Mouse (Mus musculus): ENCODE data around the gene Timeless. TPM values are rescaled to one million over a fixed set of nuclear protein-coding genes. Genes with fewer than 3 reads are reported as not detected.
"Not testable (repeated sequence)": the region's sequence is repeated elsewhere in the genome, so short reads cannot be mapped to it uniquely, and the experiment has no call there.

Timeless gene
- polyA plus RNA-seq, 1 experiment from 2014 or later: 26.2 TPM

GRCm38 (mm10) chr10:128272819-128273439 lies 41.1 kb downstream of the Timeless start:
- not testable (repeated sequence) for H3K9ac ChIP-seq; ATAC-seq (ENCODE audit: insufficient read depth); H3K4me3 ChIP-seq (replicated peaks); H3K27ac ChIP-seq (replicated peaks); H3K27me3 ChIP-seq; H3K9me3 ChIP-seq (replicated peaks); H3K4me2 ChIP-seq
- peaks cover 28% of the 10 kb centered on the region for H3K4me1 ChIP-seq (replicated peaks)
- 61% methylated on average over 6 of the region's 7 CpGs for WGBS (ENCODE audit: insufficient replicate concordance)
- peaks cover 14% of the 10 kb centered on the region; the same call in 1 of the 2 replicates for H3K36me3 ChIP-seq (replicated peaks)

GRCm38 (mm10) chr10:128275374-128275773 lies 43.5 kb downstream of the Timeless start:
- 88% methylated on average over 1 of the region's 1 CpGs for WGBS (ENCODE audit: insufficient replicate concordance)
- not testable (repeated sequence) for H3K27ac ChIP-seq (replicated peaks); H3K9ac ChIP-seq; H3K27me3 ChIP-seq; H3K9me3 ChIP-seq (replicated peaks); H3K4me3 ChIP-seq (replicated peaks); H3K4me2 ChIP-seq; ATAC-seq (ENCODE audit: insufficient read depth)
- Histone ChIP-seq H3K4me1 (replicated peaks) (peaks cover 20% of the 10 kb centered on the region), H3K36me3 (replicated peaks) (peaks cover 32% of the 10 kb centered on the region)

GRCm38 (mm10) chr10:128278158-128278557 lies 46.3 kb downstream of the Timeless start:
- Histone ChIP-seq H3K27me3 (no peaks in the 10 kb centered on the region), H3K36me3 (replicated peaks) (peaks cover 58% of the 10 kb centered on the region), H3K9me3 (replicated peaks) (no peaks in the 10 kb centered on the region), H3K9ac (no peak overlapping the region), H3K4me3 (replicated peaks) (no peak overlapping the region), H3K4me2 (no peak overlapping the region), H3K27ac (replicated peaks) (no peak overlapping the region), H3K4me1 (replicated peaks) (no peaks in the 10 kb centered on the region)
- WGBS (ENCODE audit: insufficient replicate concordance): 76% methylated on average over 6 of the region's 6 CpGs
- no peak for ATAC-seq (ENCODE audit: insufficient read depth)

- no peak overlapping the region for H3K9ac ChIP-seq
- H3K4me2 ChIP-seq: no peak overlapping the region
- peaks cover 81% of the 10 kb centered on the region for H3K36me3 ChIP-seq (replicated peaks)
- ATAC-seq (ENCODE audit: insufficient read depth): no peak
- 72% methylated on average over 6 of the region's 6 CpGs for WGBS (ENCODE audit: insufficient replicate concordance)
- no peaks in the 10 kb centered on the region for H3K9me3 ChIP-seq (replicated peaks)
- no peaks in the 10 kb centered on the region for H3K27me3 ChIP-seq
- H3K4me1 ChIP-seq (replicated peaks): 0 out of 2 replicates have a peak, but pooled peaks cover 3% of the 10 kb centered on the region
- H3K4me3 ChIP-seq (replicated peaks): no peak overlapping the region
- no peak overlapping the region for H3K27ac ChIP-seq (replicated peaks)
Measured at GRCm38 (mm10) chr10:128280943-128281342, 49.1 kb downstream of the Timeless start.

- no peak overlapping the region for H3K27ac ChIP-seq (replicated peaks)
- peaks cover 81% of the 10 kb centered on the region for H3K36me3 ChIP-seq (replicated peaks)
- 0 out of 2 replicates have a peak, but pooled peaks cover 3% of the 10 kb centered on the region for H3K4me1 ChIP-seq (replicated peaks)
- no peak overlapping the region for H3K4me3 ChIP-seq (replicated peaks)
- ATAC-seq (ENCODE audit: insufficient read depth): no peak
- no peak overlapping the region for H3K9ac ChIP-seq
- H3K4me2 ChIP-seq: no peak overlapping the region
- H3K27me3 ChIP-seq: no peaks in the 10 kb centered on the region
- H3K9me3 ChIP-seq (replicated peaks): no peaks in the 10 kb centered on the region
- WGBS (ENCODE audit: insufficient replicate concordance): 88% methylated on average over 14 of the region's 14 CpGs
Measured at GRCm38 (mm10) chr10:128281682-128282081, 49.8 kb downstream of the Timeless start.

GRCm38 (mm10) chr10:128282886-128283450 lies 51.1 kb downstream of the Timeless start:
- Histone ChIP-seq H3K27ac (replicated peaks) (no peak overlapping the region), H3K9me3 (replicated peaks) (no peaks in the 10 kb centered on the region), H3K4me1 (replicated peaks) (0 out of 2 replicates have a peak, but pooled peaks cover 3% of the 10 kb centered on the region), H3K36me3 (replicated peaks) (peaks cover 85% of the 10 kb centered on the region), H3K4me3 (replicated peaks) (no peak overlapping the region), H3K27me3 (no peaks in the 10 kb centered on the region), H3K9ac (no peak overlapping the region), H3K4me2 (no peak overlapping the region)
- no peak for ATAC-seq (ENCODE audit: insufficient read depth)
- 76% methylated on average over 20 of the region's 20 CpGs for WGBS (ENCODE audit: insufficient replicate concordance)

- H3K27me3 ChIP-seq: no peaks in the 10 kb centered on the region
- 0 out of 2 replicates have a peak, but pooled peaks cover 3% of the 10 kb centered on the region for H3K4me1 ChIP-seq (replicated peaks)
- no peak; the same call in 1 of the 2 replicates for ATAC-seq (ENCODE audit: insufficient read depth)
- peaks cover 88% of the 10 kb centered on the region for H3K36me3 ChIP-seq (replicated peaks)
- H3K27ac ChIP-seq (replicated peaks): 0 out of 2 replicates have a peak overlapping the region, but pooled peaks have one; percentile 22
- no peak overlapping the region for H3K9ac ChIP-seq
- no peak overlapping the region for H3K4me2 ChIP-seq
- H3K9me3 ChIP-seq (replicated peaks): no peaks in the 10 kb centered on the region
- no peak overlapping the region for H3K4me3 ChIP-seq (replicated peaks)
- WGBS (ENCODE audit: insufficient replicate concordance): 66% methylated on average over 31 of the region's 31 CpGs
Measured at GRCm38 (mm10) chr10:128283604-128284579, 52.0 kb downstream of the Timeless start.

GRCm38 (mm10) chr10:128290594-128290993 lies 58.7 kb downstream of the Timeless start:
- H3K4me1 ChIP-seq (replicated peaks); H3K9me3 ChIP-seq (replicated peaks); H3K4me2 ChIP-seq; ATAC-seq (ENCODE audit: insufficient read depth); H3K27ac ChIP-seq (replicated peaks); H3K4me3 ChIP-seq (replicated peaks); H3K27me3 ChIP-seq; H3K9ac ChIP-seq: not testable (repeated sequence)
- 88% methylated on average over 1 of the region's 1 CpGs for WGBS (ENCODE audit: insufficient replicate concordance)
- H3K36me3 ChIP-seq (replicated peaks): peaks cover 56% of the 10 kb centered on the region

GRCm38 (mm10) chr10:128296370-128297090 lies 64.7 kb downstream of the Timeless start:
- Histone ChIP-seq H3K4me2 (no peak overlapping the region), H3K4me3 (replicated peaks) (no peak overlapping the region), H3K9ac (no peak overlapping the region), H3K36me3 (replicated peaks) (peaks cover 11% of the 10 kb centered on the region), H3K27me3 (no peaks in the 10 kb centered on the region), H3K9me3 (replicated peaks) (no peaks in the 10 kb centered on the region), H3K27ac (replicated peaks) (no peak overlapping the region), H3K4me1 (replicated peaks) (peaks cover 12% of the 10 kb centered on the region)
- ATAC-seq (ENCODE audit: insufficient read depth): no peak
- WGBS (ENCODE audit: insufficient replicate concordance): 68% methylated on average over 13 of the region's 13 CpGs

- Histone ChIP-seq H3K9me3 (replicated peaks) (no peaks in the 10 kb centered on the region), H3K36me3 (replicated peaks) (peaks cover 4% of the 10 kb centered on the region), H3K27me3 (no peaks in the 10 kb centered on the region), H3K4me3 (replicated peaks) (no peak overlapping the region), H3K4me2 (no peak overlapping the region), H3K9ac (no peak overlapping the region), H3K4me1 (replicated peaks) (peaks cover 13% of the 10 kb centered on the region), H3K27ac (replicated peaks) (no peak overlapping the region)
- 69% methylated on average over 4 of the region's 4 CpGs for WGBS (ENCODE audit: insufficient replicate concordance)
- no peak for ATAC-seq (ENCODE audit: insufficient read depth)
Measured at GRCm38 (mm10) chr10:128297221-128297620, 65.4 kb downstream of the Timeless start.
